Mouse (Mus musculus) olfactory bulb, adult 2 months (tissue): ENCODE results near the gene Rrbp1.

Source experiments
- CTCF ChIP-seq: fragments of 200-500 bp; IDR thresholded peaks from 2 replicates; pipeline ENCODE4 v1.5.1; 2012; ENCODE audit warnings: low read depth, mild to moderate bottlenecking, low read length, moderate library complexity; ENCODE audit not compliant: insufficient read depth
- POLR2A ChIP-seq: fragments of 200-500 bp; IDR thresholded peaks from 2 replicates; pipeline ENCODE4 v1.6.1; 2012; ENCODE audit warnings: mild to moderate bottlenecking, low read depth, low read length, moderate library complexity; ENCODE audit not compliant: insufficient read depth

- TF ChIP-seq CTCF (no peak), POLR2A (no peak)
Observed at GRCm38 (mm10) chr2:144014481-144014880, 3.4 kb upstream of the Rrbp1 start.
